Mouse (Mus musculus) WW6 (cell line): ENCODE measurements around the gene Dynlt1c.
A peak's percentile ranks its signal among the peaks of the same experiment; 100 is the strongest.
"Not testable (repeated sequence)": the region's sequence is repeated elsewhere in the genome, so short reads cannot be mapped to it uniquely, and the experiment has no call there.

Experiments
- DNase-seq: peaks from one replicate; pipeline ENCODE4 v3.0.0-alpha.2; 2013; ENCODE audit warnings: low read depth, low spot score

Gene Dynlt1c

GRCm38 (mm10) chr17:6601204-6601911 lies at the start of gene Dynlt1c:
TSS of gene Dynlt1c (plus strand) at chr17:6601671.
- DNase-seq: peak; percentile 57

GRCm38 (mm10) chr17:6553798-6554197 lies 47.7 kb upstream of the Dynlt1c start:
- DNase-seq: not testable (repeated sequence)

- not testable (repeated sequence) for DNase-seq
Measured at GRCm38 (mm10) chr17:6554243-6554642, 47.2 kb upstream of the Dynlt1c start.

GRCm38 (mm10) chr17:6559447-6560133 lies 41.9 kb upstream of the Dynlt1c start:
- DNase-seq: not testable (repeated sequence)

- DNase-seq: not testable (repeated sequence)
Measured at GRCm38 (mm10) chr17:6564866-6565265, 36.6 kb upstream of the Dynlt1c start.

- DNase-seq: not testable (repeated sequence)
Measured at GRCm38 (mm10) chr17:6567908-6568307, 33.6 kb upstream of the Dynlt1c start.

- not testable (repeated sequence) for DNase-seq
Measured at GRCm38 (mm10) chr17:6571296-6571695, 30.2 kb upstream of the Dynlt1c start.

- DNase-seq: not testable (repeated sequence)
Measured at GRCm38 (mm10) chr17:6572202-6572601, 29.3 kb upstream of the Dynlt1c start.

GRCm38 (mm10) chr17:6575376-6575775 lies 26.1 kb upstream of the Dynlt1c start:
- not testable (repeated sequence) for DNase-seq

- DNase-seq: not testable (repeated sequence)
Measured at GRCm38 (mm10) chr17:6588672-6589071, 12.8 kb upstream of the Dynlt1c start.

GRCm38 (mm10) chr17:6592109-6592508 lies 9.4 kb upstream of the Dynlt1c start:
- DNase-seq: not testable (repeated sequence)

GRCm38 (mm10) chr17:6593896-6594295 lies 7.6 kb upstream of the Dynlt1c start:
- DNase-seq: not testable (repeated sequence)

- not testable (repeated sequence) for DNase-seq
Measured at GRCm38 (mm10) chr17:6595776-6596497, 5.5 kb upstream of the Dynlt1c start.

- not testable (repeated sequence) for DNase-seq
Measured at GRCm38 (mm10) chr17:6598356-6598755, 3.1 kb upstream of the Dynlt1c start.

GRCm38 (mm10) chr17:6600216-6600911 lies 1.1 kb upstream of the Dynlt1c start:
- DNase-seq: not testable (repeated sequence)

- DNase-seq: not testable (repeated sequence)
Measured at GRCm38 (mm10) chr17:6602205-6602604, 734 bp downstream of the Dynlt1c start.

GRCm38 (mm10) chr17:6605347-6605746 lies 3.9 kb downstream of the Dynlt1c start:
- not testable (repeated sequence) for DNase-seq

GRCm38 (mm10) chr17:6613524-6613923 lies 12.1 kb downstream of the Dynlt1c start:
- DNase-seq: not testable (repeated sequence)

- not testable (repeated sequence) for DNase-seq
Measured at GRCm38 (mm10) chr17:6614316-6614715, 12.8 kb downstream of the Dynlt1c start.

GRCm38 (mm10) chr17:6616731-6617130 lies 15.3 kb downstream of the Dynlt1c start:
- not testable (repeated sequence) for DNase-seq

- not testable (repeated sequence) for DNase-seq
Measured at GRCm38 (mm10) chr17:6617689-6618400, 16.4 kb downstream of the Dynlt1c start.
